Mouse (Mus musculus): ENCODE data around the gene Klk1b4. TPM values are rescaled to one million over a fixed set of nuclear protein-coding genes. Genes with fewer than 3 reads are reported as not detected.

Gene Klk1b4
- polyA plus RNA-seq (2015; fragmentation: Nextera tagmentation; extraction: Ambion mirVana) = not detected in 2 replicates

GRCm38 (mm10) chr7:44207135-44207534 lies at the start of gene Klk1b4:
Klk1b4 (plus strand) TSS chr7:44207435.

GRCm38 (mm10) chr7:44187936-44188335 lies 19.3 kb upstream of the Klk1b4 start, which contains the start of gene Klk1b24:
Klk1b24 (plus strand) TSS chr7:44188236.

DNA sequence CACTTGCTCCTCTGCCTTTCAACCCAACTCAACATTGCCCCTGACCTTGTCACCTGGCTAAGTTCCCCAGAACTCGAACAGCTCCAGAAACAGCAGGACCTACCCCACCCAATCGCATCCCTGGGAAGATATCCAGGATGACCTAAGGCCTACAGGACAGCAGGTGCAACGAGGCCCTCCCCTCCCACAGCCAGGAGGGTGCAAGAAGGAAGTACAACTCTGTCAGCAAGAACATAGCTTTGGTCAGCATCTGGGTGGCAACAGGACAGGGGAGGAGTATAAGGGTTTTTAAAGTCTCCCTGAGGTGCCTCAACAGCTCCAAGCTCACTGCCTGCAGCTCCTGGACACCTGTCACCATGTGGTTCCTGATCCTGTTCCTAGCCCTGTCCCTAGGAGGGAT lies 9.3 kb upstream of the Klk1b4 start, which contains the start of gene Klk1b3:
Gene Klk1b3 (plus strand): TSS at position 301 of the 400 bp plus-strand sequence.

GRCm38 (mm10) chr7:44215645-44216044 lies 8.4 kb downstream of the Klk1b4 start, which contains the start of gene Klk1b5:
Klk1b5 (plus strand) TSS chr7:44215945.

GRCm38 (mm10) chr7:44225076-44225475 lies 17.8 kb downstream of the Klk1b4 start, which contains the start of gene Klk1:
Klk1 (plus strand) TSS chr7:44225360.

GRCm38 (mm10) chr7:44235909-44236308 lies 28.7 kb downstream of the Klk1b4 start, which contains the start of gene Gm36864:
Gm36864 (plus strand) TSS chr7:44236177.

GRCm38 (mm10) chr7:44246055-44246983 lies 39.1 kb downstream of the Klk1b4 start, which contains the start of the genes 1700028J19Rik and 2410002F23Rik:
1700028J19Rik (minus strand) TSS chr7:44246695.
2410002F23Rik (plus strand) TSS chr7:44246722.

DNA sequence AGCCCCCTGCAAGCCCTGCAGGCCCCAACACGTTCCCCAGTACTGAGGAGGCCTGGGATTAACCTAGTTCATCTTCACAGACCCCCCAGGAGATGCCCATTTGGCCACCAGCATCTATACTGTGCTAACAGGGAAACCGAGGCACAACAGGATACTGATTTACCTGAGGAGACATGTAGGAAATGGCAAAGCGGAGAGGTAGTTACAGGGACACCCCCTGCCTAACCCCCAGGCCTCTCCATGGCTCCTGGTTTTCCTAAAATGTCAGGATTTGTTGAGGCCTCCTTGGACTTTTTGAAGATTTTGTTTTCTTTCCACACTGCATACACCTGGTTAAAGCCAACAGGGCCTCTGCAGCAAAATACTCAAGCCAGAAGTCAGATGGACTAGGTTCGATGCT lies 50.0 kb downstream of the Klk1b4 start, which contains the start of gene Acp4:
Gene Acp4 (minus strand): TSS at position 101 of the 400 bp plus-strand sequence.

DNA sequence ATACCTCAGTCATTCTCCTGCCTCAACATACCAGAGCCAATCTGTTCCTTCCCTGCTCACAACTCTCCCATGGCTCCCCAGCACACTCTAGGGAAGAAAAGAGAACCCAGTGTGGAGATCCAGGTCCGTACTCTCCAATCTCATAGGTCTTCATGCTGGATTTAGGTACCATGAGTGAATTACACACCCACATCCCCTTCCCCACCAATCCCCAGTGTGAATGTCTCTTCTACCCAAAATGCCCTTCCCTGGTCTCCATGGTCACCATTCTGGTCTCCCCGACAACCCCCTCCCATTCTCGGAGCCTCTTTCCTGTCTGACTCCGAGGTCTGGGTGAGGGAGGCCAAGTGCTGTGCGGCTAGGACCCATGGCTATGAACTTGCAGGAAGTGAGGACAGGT lies 53.9 kb downstream of the Klk1b4 start, which contains the start of gene Gm15517:
Gene Gm15517 (plus strand): TSS at position 301 of the 400 bp plus-strand sequence.

Other genes with a start within 250 kb of the Klk1b4 start
- not detected in 2 replicates for gene Klk1b1, start 240.7 kb upstream of the Klk1b4 start, polyA plus RNA-seq (2015; fragmentation: Nextera tagmentation; extraction: Ambion mirVana)
- not detected in 2 replicates for gene Klk1b9, start 231.4 kb upstream of the Klk1b4 start, polyA plus RNA-seq (2015; fragmentation: Nextera tagmentation; extraction: Ambion mirVana)
- gene Klk1b11, start 211.6 kb upstream of the Klk1b4 start, polyA plus RNA-seq (2015; fragmentation: Nextera tagmentation; extraction: Ambion mirVana) = not detected in 2 replicates
- not detected in 2 replicates for gene Klk1b26, start 195.3 kb upstream of the Klk1b4 start, polyA plus RNA-seq (2015; fragmentation: Nextera tagmentation; extraction: Ambion mirVana)
- not detected in 2 replicates for gene Klk1b27, start 155.1 kb upstream of the Klk1b4 start, polyA plus RNA-seq (2015; fragmentation: Nextera tagmentation; extraction: Ambion mirVana)
- not detected in 2 replicates for gene Klk1b21, start 105.1 kb upstream of the Klk1b4 start, polyA plus RNA-seq (2015; fragmentation: Nextera tagmentation; extraction: Ambion mirVana)
- not detected in 2 replicates for gene Klk1b22, start 94.8 kb upstream of the Klk1b4 start, polyA plus RNA-seq (2015; fragmentation: Nextera tagmentation; extraction: Ambion mirVana)
- not detected in 2 replicates for gene Klk1b16, start 70.7 kb upstream of the Klk1b4 start, polyA plus RNA-seq (2015; fragmentation: Nextera tagmentation; extraction: Ambion mirVana)
- not detected in 2 replicates for gene Klk1b24, start 19.2 kb upstream of the Klk1b4 start, polyA plus RNA-seq (2015; fragmentation: Nextera tagmentation; extraction: Ambion mirVana)
- gene Klk1b3, start 9.2 kb upstream of the Klk1b4 start, polyA plus RNA-seq (2015; fragmentation: Nextera tagmentation; extraction: Ambion mirVana) = not detected in 2 replicates
- gene Klk1b5, start 8.5 kb downstream of the Klk1b4 start, polyA plus RNA-seq (2015; fragmentation: Nextera tagmentation; extraction: Ambion mirVana) = not detected in 2 replicates
- 0.37 and 1.4 TPM in 2 replicates for gene Klk1, start 17.9 kb downstream of the Klk1b4 start, polyA plus RNA-seq (2015; fragmentation: Nextera tagmentation; extraction: Ambion mirVana)
- gene Gm36864, start 28.7 kb downstream of the Klk1b4 start, polyA plus RNA-seq (2015; fragmentation: Nextera tagmentation; extraction: Ambion mirVana) = 0.17 TPM in 1 of 2 replicates, not detected in the other
- gene 1700028J19Rik, start 39.3 kb downstream of the Klk1b4 start, polyA plus RNA-seq (2015; fragmentation: Nextera tagmentation; extraction: Ambion mirVana) = 0.58 and 2.0 TPM in 2 replicates
- 76.2 and 139 TPM in 2 replicates for gene 2410002F23Rik, start 39.3 kb downstream of the Klk1b4 start, polyA plus RNA-seq (2015; fragmentation: Nextera tagmentation; extraction: Ambion mirVana)
- gene Acp4, start 49.9 kb downstream of the Klk1b4 start, polyA plus RNA-seq (2015; fragmentation: Nextera tagmentation; extraction: Ambion mirVana) = not detected in 2 replicates
- not detected in 2 replicates for gene Gm15517, start 54.0 kb downstream of the Klk1b4 start, polyA plus RNA-seq (2015; fragmentation: Nextera tagmentation; extraction: Ambion mirVana)
- 9.6 and 11.3 TPM in 2 replicates for gene Clec11a, start 99.5 kb downstream of the Klk1b4 start, polyA plus RNA-seq (2015; fragmentation: Nextera tagmentation; extraction: Ambion mirVana)
- gene Shank1, start 102.8 kb downstream of the Klk1b4 start, polyA plus RNA-seq (2015; fragmentation: Nextera tagmentation; extraction: Ambion mirVana) = 2.0 and 2.9 TPM in 2 replicates
- 3.1 and 3.6 TPM in 2 replicates for gene Syt3, start 176.7 kb downstream of the Klk1b4 start, polyA plus RNA-seq (2015; fragmentation: Nextera tagmentation; extraction: Ambion mirVana)
- gene 1700008O03Rik, start 178.4 kb downstream of the Klk1b4 start, polyA plus RNA-seq (2015; fragmentation: Nextera tagmentation; extraction: Ambion mirVana) = 1.2 and 2.0 TPM in 2 replicates
- gene Lrrc4b, start 221.6 kb downstream of the Klk1b4 start, polyA plus RNA-seq (2015; fragmentation: Nextera tagmentation; extraction: Ambion mirVana) = 1.3 and 3.1 TPM in 2 replicates

Measured in adrenal gland, postnatal 0 days (tissue).